Mouse (Mus musculus): ENCODE data around the gene Tob1. TPM values are rescaled to one million over a fixed set of nuclear protein-coding genes. Genes with fewer than 3 reads are reported as not detected.

Tob1 gene
- polyA plus RNA-seq, 1 experiment from 2014 or later: 37.8 TPM

DNA sequence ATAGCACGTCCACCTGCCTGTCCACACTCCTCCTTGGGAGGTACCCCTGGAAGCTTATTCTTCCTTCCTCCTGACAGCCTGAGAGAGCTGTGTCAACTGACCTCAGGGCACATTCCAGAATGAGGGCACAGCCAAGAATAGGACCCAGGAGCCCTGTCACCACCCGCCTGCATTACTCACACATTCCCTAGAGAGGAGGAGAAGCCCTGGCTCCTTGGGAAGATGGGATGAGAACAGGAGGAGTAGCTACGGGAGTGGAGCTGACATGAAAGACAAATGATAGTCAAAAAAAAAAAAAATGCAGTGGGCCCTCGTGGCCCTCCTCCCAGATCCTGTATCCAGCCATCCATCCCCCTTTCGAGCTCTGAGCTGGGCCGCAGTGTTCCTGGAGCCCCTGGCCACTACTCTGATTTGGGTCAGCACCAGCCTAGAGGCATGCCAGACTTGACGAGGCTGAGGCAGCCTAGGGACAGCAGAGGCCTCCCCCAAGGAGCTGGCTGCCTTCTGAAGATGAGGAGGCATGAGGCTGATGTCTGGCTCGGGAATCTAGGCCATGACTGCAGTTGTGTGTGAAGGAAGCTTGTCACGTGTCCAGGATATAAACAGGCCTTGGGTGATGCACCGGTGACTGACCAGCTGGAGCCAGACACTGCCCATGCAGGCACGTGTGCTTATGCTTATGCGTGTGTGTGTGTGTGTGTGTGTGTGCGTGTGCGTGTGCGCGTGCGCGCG, 20.7 kb downstream of the Tob1 start:
- Histone ChIP-seq H3K4me2 (replicated peaks) (no peak overlapping the region), H3K9me3 (replicated peaks) (no peaks in the 10 kb centered on the region), H3K27me3 (no peaks in the 10 kb centered on the region), H3K4me3 (replicated peaks) (no peak overlapping the region), H3K9ac (no peak overlapping the region), H3K36me3 (no peaks in the 10 kb centered on the region), H3K27ac (replicated peaks) (no peak overlapping the region), H3K4me1 (peaks cover 23% of the 10 kb centered on the region)
- 67% methylated on average over 19 of the region's 19 CpGs for WGBS
- no peak for ATAC-seq (ENCODE audit: insufficient number of reproducible peaks, low FRiP score, low TSS enrichment, low read depth)

DNA sequence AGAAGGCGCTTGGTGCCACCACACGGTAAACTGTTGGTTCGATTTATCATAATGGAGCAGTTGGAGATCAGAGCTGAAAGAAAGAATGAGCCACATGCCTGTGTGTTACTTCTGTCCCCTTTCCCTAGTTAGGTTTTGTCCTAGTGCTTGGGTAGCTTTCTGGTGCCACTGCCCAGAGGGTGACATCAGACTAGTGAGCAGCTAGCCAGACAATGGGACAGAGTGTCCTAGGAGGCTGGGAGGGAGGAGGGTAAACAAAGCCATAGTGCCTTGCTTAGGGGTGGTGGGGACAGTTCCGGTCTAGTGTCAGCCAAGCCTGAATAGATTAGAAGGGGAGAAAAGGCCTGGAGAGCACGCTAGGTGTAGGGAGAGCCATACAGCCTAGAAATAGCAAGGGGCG, 22.2 kb downstream of the Tob1 start:
- Histone ChIP-seq H3K4me2 (replicated peaks) (no peak overlapping the region), H3K4me3 (replicated peaks) (no peak overlapping the region), H3K4me1 (peaks cover 13% of the 10 kb centered on the region), H3K36me3 (no peaks in the 10 kb centered on the region), H3K27ac (replicated peaks) (no peak overlapping the region), H3K9me3 (replicated peaks) (no peaks in the 10 kb centered on the region), H3K27me3 (no peaks in the 10 kb centered on the region), H3K9ac (no peak overlapping the region)
- no peak for ATAC-seq (ENCODE audit: insufficient number of reproducible peaks, low FRiP score, low TSS enrichment, low read depth)
- WGBS: 77% methylated on average over 6 of the region's 6 CpGs

DNA sequence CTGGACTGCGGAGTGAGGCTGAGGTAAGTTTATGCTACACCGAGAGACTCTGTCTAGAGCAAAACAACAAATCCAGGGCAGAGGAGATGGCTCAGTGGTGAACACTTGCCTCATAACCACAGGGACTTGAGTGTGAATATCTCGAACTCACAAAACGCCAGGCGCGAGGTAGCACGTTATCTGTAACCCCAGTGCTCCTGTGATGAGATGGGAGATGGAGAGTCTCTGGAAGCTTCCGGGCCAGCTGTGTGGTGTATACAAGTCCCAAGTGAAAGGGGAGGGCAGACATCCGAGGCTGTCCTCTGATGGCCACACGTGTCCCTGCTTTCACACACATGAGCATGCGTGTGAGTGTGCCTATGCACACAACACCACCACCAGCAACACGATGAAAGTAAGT, 23.1 kb downstream of the Tob1 start:
- WGBS: 87% methylated on average over 12 of the region's 12 CpGs
- H3K27me3 ChIP-seq: no peaks in the 10 kb centered on the region

GRCm38 (mm10) chr11:94234857-94235256, 23.6 kb downstream of the Tob1 start:
- H3K9ac ChIP-seq: no peak overlapping the region
- H3K4me2 ChIP-seq (replicated peaks): no peak overlapping the region
- peaks cover 14% of the 10 kb centered on the region for H3K4me1 ChIP-seq
- H3K36me3 ChIP-seq: no peaks in the 10 kb centered on the region
- 79% methylated on average over 8 of the region's 8 CpGs for WGBS
- no peaks in the 10 kb centered on the region for H3K27me3 ChIP-seq
- H3K9me3 ChIP-seq (replicated peaks): no peaks in the 10 kb centered on the region
- H3K27ac ChIP-seq (replicated peaks): no peak overlapping the region
- H3K4me3 ChIP-seq (replicated peaks): no peak overlapping the region
- ATAC-seq (ENCODE audit: insufficient number of reproducible peaks, low FRiP score, low TSS enrichment, low read depth): no peak

More for the DNA sequence above, 23.1 kb downstream of the Tob1 start:
- no peak for ATAC-seq (ENCODE audit: insufficient number of reproducible peaks, low FRiP score, low TSS enrichment, low read depth)
- Histone ChIP-seq H3K4me2 (replicated peaks) (no peak overlapping the region), H3K4me1 (peaks cover 11% of the 10 kb centered on the region), H3K9ac (no peak overlapping the region), H3K9me3 (replicated peaks) (no peaks in the 10 kb centered on the region), H3K27ac (replicated peaks) (no peak overlapping the region), H3K4me3 (replicated peaks) (no peak overlapping the region), H3K36me3 (no peaks in the 10 kb centered on the region)

DNA sequence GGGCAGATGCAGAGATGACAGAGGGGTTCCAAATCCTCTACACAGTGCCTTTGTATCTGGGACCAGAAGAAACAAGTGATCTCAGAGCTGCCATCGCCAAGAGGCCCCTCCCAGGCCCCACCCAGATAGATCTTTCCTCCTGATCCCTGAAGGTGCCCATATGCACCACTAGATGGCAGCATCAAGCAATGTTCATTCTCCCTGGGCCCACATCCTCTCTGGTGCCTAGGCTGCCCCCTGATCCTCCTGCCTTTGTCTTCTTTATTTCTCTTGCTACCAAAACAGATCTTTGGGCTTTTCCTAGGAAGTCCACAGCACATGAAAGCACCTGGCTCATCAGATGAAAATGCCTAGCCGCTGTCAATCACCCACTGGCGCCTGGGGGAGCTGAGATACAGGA, 24.8 kb downstream of the Tob1 start:
- no peaks in the 10 kb centered on the region for H3K36me3 ChIP-seq
- ATAC-seq (ENCODE audit: insufficient number of reproducible peaks, low FRiP score, low TSS enrichment, low read depth): peak; percentile 86
- H3K27me3 ChIP-seq: no peaks in the 10 kb centered on the region
- H3K4me3 ChIP-seq (replicated peaks): no peak overlapping the region
- WGBS: 22% methylated on average over 3 of the region's 3 CpGs
- peaks cover 18% of the 10 kb centered on the region for H3K4me1 ChIP-seq
- no peaks in the 10 kb centered on the region for H3K9me3 ChIP-seq (replicated peaks)
- H3K4me2 ChIP-seq (replicated peaks): peak overlapping the region; percentile 34
- peak overlapping the region; percentile 7; the same call in 1 of the 2 replicates for H3K9ac ChIP-seq
- 0 out of 2 replicates have a peak overlapping the region, but pooled peaks have one; percentile 31 for H3K27ac ChIP-seq (replicated peaks)

DNA sequence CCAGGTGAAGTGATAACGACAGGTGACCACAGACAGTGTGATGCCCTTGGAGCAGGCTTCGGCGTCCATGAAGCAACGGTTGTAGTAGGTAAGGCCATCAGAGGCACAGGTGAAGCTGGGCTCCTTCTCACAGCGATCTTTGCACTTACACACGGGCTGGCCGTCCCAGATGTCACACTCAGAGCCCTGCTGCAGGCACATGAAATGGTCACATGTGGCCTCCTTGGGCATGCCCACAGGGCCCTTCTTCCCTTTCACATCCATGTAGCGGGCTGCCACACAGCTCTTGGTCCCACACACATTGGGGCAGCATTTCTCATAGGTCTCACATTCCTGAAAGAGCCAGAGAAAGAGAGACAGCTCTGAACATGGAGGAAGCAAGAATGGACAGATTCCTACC, 27.5 kb downstream of the Tob1 start:
- H3K9ac ChIP-seq: no peak overlapping the region
- peaks cover 31% of the 10 kb centered on the region for H3K4me1 ChIP-seq
- H3K27ac ChIP-seq (replicated peaks): no peak overlapping the region
- no peak for ATAC-seq (ENCODE audit: insufficient number of reproducible peaks, low FRiP score, low TSS enrichment, low read depth)
- no peak overlapping the region for H3K4me2 ChIP-seq (replicated peaks)
- no peak overlapping the region for H3K4me3 ChIP-seq (replicated peaks)
- no peaks in the 10 kb centered on the region for H3K9me3 ChIP-seq (replicated peaks)
- H3K27me3 ChIP-seq: no peaks in the 10 kb centered on the region
- no peaks in the 10 kb centered on the region for H3K36me3 ChIP-seq
- WGBS: 88% methylated on average over 8 of the region's 8 CpGs

- Histone ChIP-seq H3K4me2 (replicated peaks) (no peak overlapping the region), H3K27ac (replicated peaks) (no peak overlapping the region)
These were observed 28.5 kb downstream of the Tob1 start for GRCm38 (mm10) chr11:94239706-94240105.

DNA sequence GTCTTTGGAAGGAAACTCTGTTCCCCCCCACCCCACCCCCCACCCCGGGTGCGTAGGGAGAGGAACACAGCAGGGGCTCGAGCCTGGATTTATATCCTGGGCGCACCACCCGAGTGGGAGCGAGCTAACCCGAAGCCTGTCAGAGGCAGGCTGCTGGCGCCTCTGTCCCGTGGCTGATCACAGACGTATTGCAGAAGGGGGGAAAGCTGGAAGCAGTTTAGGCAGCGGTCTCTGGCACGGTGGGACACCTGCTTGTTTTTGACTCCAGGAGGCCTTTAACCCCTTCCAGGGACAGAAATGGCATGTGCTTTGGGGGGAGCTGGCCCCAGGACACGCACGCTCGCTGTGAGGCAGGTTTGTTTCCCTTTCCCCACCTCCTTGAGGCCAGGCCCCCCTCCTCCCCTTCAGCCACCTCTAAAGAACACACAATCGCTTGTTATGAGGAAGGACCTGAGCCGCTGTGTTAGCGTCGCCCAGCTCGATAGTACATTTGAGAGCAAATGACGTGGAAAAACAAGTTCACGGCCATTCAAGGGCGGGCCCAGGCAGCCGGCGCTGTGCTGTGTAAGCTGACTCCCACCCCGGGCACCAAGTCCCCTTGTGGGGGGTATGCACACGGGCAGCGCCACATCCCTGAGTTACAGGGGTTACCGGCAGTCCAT, 31.6 kb downstream of the Tob1 start:
- WGBS: 2% methylated on average over 29 of the region's 29 CpGs
- ATAC-seq (ENCODE audit: insufficient number of reproducible peaks, low FRiP score, low TSS enrichment, low read depth): peak; percentile 56
- Histone ChIP-seq H3K4me3 (replicated peaks) (peak overlapping the region; percentile 23), H3K27me3 (no peaks in the 10 kb centered on the region), H3K36me3 (no peaks in the 10 kb centered on the region), H3K27ac (replicated peaks) (peak overlapping the region; percentile 81), H3K9me3 (replicated peaks) (no peaks in the 10 kb centered on the region), H3K4me1 (peaks cover 63% of the 10 kb centered on the region), H3K4me2 (replicated peaks) (peak overlapping the region; percentile 54), H3K9ac (no peak overlapping the region)

More at GRCm38 (mm10) chr11:94239706-94240105, 28.5 kb downstream of the Tob1 start:
- peaks cover 40% of the 10 kb centered on the region for H3K4me1 ChIP-seq
- no peaks in the 10 kb centered on the region for H3K9me3 ChIP-seq (replicated peaks)
- ATAC-seq (ENCODE audit: insufficient number of reproducible peaks, low FRiP score, low TSS enrichment, low read depth): no peak
- WGBS: 31% methylated on average over 9 of the region's 9 CpGs
- H3K9ac ChIP-seq: no peak overlapping the region
- H3K27me3 ChIP-seq: no peaks in the 10 kb centered on the region
- H3K36me3 ChIP-seq: no peaks in the 10 kb centered on the region
- no peak overlapping the region for H3K4me3 ChIP-seq (replicated peaks)

- ATAC-seq (ENCODE audit: insufficient number of reproducible peaks, low FRiP score, low TSS enrichment, low read depth): peak; percentile 9; the same call in 1 of the 2 replicates
- no peaks in the 10 kb centered on the region for H3K36me3 ChIP-seq
- H3K4me3 ChIP-seq (replicated peaks): peak overlapping the region; percentile 23
- H3K9ac ChIP-seq: no peak overlapping the region
- H3K27ac ChIP-seq (replicated peaks): peak overlapping the region; percentile 94
- peaks cover 63% of the 10 kb centered on the region for H3K4me1 ChIP-seq
- H3K4me2 ChIP-seq (replicated peaks): peak overlapping the region; percentile 54
- H3K27me3 ChIP-seq: no peaks in the 10 kb centered on the region
- no peaks in the 10 kb centered on the region for H3K9me3 ChIP-seq (replicated peaks)
- WGBS: 20% methylated on average over 15 of the region's 15 CpGs
These were observed 32.3 kb downstream of the Tob1 start for GRCm38 (mm10) chr11:94243422-94244180.

GRCm38 (mm10) chr11:94244385-94244784, 33.1 kb downstream of the Tob1 start:
- H3K27me3 ChIP-seq: no peaks in the 10 kb centered on the region
- no peak overlapping the region for H3K4me3 ChIP-seq (replicated peaks)
- H3K27ac ChIP-seq (replicated peaks): peak overlapping the region; percentile 94; the same call in 1 of the 2 replicates
- ATAC-seq (ENCODE audit: insufficient number of reproducible peaks, low FRiP score, low TSS enrichment, low read depth): no peak
- 34% methylated on average over 9 of the region's 9 CpGs for WGBS
- H3K9me3 ChIP-seq (replicated peaks): no peaks in the 10 kb centered on the region
- no peak overlapping the region for H3K9ac ChIP-seq
- no peak overlapping the region for H3K4me2 ChIP-seq (replicated peaks)
- peaks cover 63% of the 10 kb centered on the region for H3K4me1 ChIP-seq
- H3K36me3 ChIP-seq: no peaks in the 10 kb centered on the region
